Mouse (Mus musculus) embryonic facial prominence, embryonic 15.5 days (tissue): ENCODE measurements around the gene Mybpc2. TPM values are rescaled to one million over a fixed set of nuclear protein-coding genes. Genes with fewer than 3 reads are reported as not detected.

ENCODE experiments used
- ATAC-seq: fragments of 200-750 bp; cut with Nextera tagmentation; 2 replicates; pipeline ENCODE4 v1.8.0; 2017; ENCODE audit warnings: low read depth, moderate TSS enrichment; ENCODE audit not compliant: insufficient number of reproducible peaks, low FRiP score, low TSS enrichment
- H3K27ac ChIP-seq: fragments of 300-500 bp; sonication (generic); replicated peaks from 2 replicates; pipeline ENCODE4 v1.5.1; 2015; ENCODE audit warnings: mild to moderate bottlenecking, inconsistent platforms
- H3K27me3 ChIP-seq: fragments of 300-500 bp; sonication (generic); 2 replicates; pipeline ENCODE4 v1.6.1; 2015; ENCODE audit warnings: inconsistent platforms
- H3K36me3 ChIP-seq: fragments of 300-500 bp; sonication (generic); 2 replicates; pipeline ENCODE4 v1.6.1; 2015; ENCODE audit warnings: mild to moderate bottlenecking, inconsistent platforms
- H3K4me1 ChIP-seq: fragments of 300-500 bp; sonication (generic); 2 replicates; pipeline ENCODE4 v1.6.1; 2015; ENCODE audit warnings: inconsistent platforms
- H3K4me2 ChIP-seq: fragments of 300-500 bp; sonication (generic); replicated peaks from 2 replicates; pipeline ENCODE4 v1.6.1; 2015; ENCODE audit warnings: mild to moderate bottlenecking, inconsistent platforms
- H3K4me3 ChIP-seq: fragments of 300-500 bp; sonication (generic); replicated peaks from 2 replicates; pipeline ENCODE4 v1.5.1; 2015; ENCODE audit warnings: mild to moderate bottlenecking, inconsistent platforms
- H3K9ac ChIP-seq: fragments of 300-500 bp; sonication (generic); 2 replicates; pipeline ENCODE4 v1.6.1; 2015; ENCODE audit warnings: inconsistent platforms
- H3K9me3 ChIP-seq: fragments of 300-500 bp; sonication (generic); replicated peaks from 2 replicates; pipeline ENCODE4 v1.6.1; 2016; ENCODE audit warnings: inconsistent platforms
- WGBS: fragments of 180-500 bp; shearing (Covaris S2); methylation state at CpG from one replicate; pipeline ENCODE4 v1.1.7; 2015; 5-methylcytosine and 5-hydroxymethylcytosine counted together
- microRNA-seq: library from miRNA; unstranded; fragments of <30 nt; microRNA quantifications from one replicate; pipeline ENCODE4, GENCODE M21; 2016; ENCODE audit warnings: borderline number of aligned reads
- polyA plus RNA-seq: library from polyadenylated mRNA; unstranded; fragments of >200 nt; fragmentation: Nextera tagmentation; extraction: Ambion mirVana; gene quantifications from 2 replicates; pipeline ENCODE4 v1.2.1, GENCODE M21; 2015

Mybpc2 gene
- polyA plus RNA-seq, 1 experiment from 2014 or later, result 0.81 TPM

DNA sequence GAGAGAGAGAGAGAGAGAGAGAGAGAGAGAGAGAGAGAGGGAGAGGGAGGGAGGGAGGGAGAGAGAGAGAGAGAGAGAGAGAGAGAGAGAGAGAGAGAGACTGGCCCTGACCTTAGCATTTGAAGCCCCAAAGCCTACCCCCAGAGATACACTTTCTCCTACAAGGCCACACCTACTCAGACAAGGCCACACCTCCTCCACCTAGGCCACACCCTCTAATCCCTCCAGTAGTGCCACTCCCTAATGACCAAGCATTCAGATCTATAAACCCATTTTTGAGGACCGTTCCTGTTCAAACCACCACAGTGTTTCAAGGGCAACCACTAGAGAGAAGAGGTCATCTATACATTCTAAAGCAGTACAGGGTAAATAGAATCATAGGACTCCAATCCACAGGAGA, 68.2 kb downstream of the Mybpc2 start:
- 88% methylated on average over 1 of the region's 1 CpGs for WGBS
- Histone ChIP-seq H3K4me3 (no peak overlapping the region), H3K4me2 (no peak overlapping the region), H3K9ac (no peak overlapping the region), H3K4me1 (no peaks in the 10 kb centered on the region), H3K27me3 (peaks cover 21% of the 10 kb centered on the region), H3K36me3 (no peaks in the 10 kb centered on the region; the same call in 1 of the 2 replicates), H3K27ac (no peak overlapping the region), H3K9me3 (no peaks in the 10 kb centered on the region)
- ATAC-seq, result no peak

- ATAC-seq, result no peak
- Histone ChIP-seq H3K4me2 (no peak overlapping the region), H3K36me3 (no peaks in the 10 kb centered on the region; the same call in 1 of the 2 replicates), H3K9me3 (no peaks in the 10 kb centered on the region), H3K27me3 (no peaks in the 10 kb centered on the region), H3K4me3 (no peak overlapping the region), H3K27ac (no peak overlapping the region), H3K9ac (no peak overlapping the region), H3K4me1 (no peaks in the 10 kb centered on the region)
- WGBS, result 10% methylated on average over 3 of the region's 3 CpGs
These were observed 71.2 kb downstream of the Mybpc2 start for GRCm38 (mm10) chr7:44453256-44453655.

Small RNAs within 50 kb of the gene (microRNA-seq; reads per million reads assigned to microRNA genes)
- not detected for gene Mir7052
- gene Mir7053, result not detected

Other genes starting within 250 kb of the Mybpc2 start
- gene Clec11a, start 217.8 kb downstream of the Mybpc2 start, polyA plus RNA-seq, result 26.1 and 28.1 TPM in 2 replicates
- gene Shank1, start 214.4 kb downstream of the Mybpc2 start, polyA plus RNA-seq, result 3.7 and 6.1 TPM in 2 replicates
- gene Syt3, start 140.6 kb downstream of the Mybpc2 start, polyA plus RNA-seq, result 2.7 and 3.4 TPM in 2 replicates
- 1.4 and 1.5 TPM in 2 replicates for gene 1700008O03Rik, start 138.8 kb downstream of the Mybpc2 start, polyA plus RNA-seq
- 1.3 TPM in 2 replicates for gene Lrrc4b, start 95.6 kb downstream of the Mybpc2 start, polyA plus RNA-seq
- 0.20 and 0.81 TPM in 2 replicates for gene Aspdh, start 59.3 kb downstream of the Mybpc2 start, polyA plus RNA-seq
- 121 and 124 TPM in 2 replicates for gene Josd2, start 56.7 kb downstream of the Mybpc2 start, polyA plus RNA-seq
- gene Emc10, start 28.1 kb downstream of the Mybpc2 start, polyA plus RNA-seq, result 140 and 149 TPM in 2 replicates
- gene Fam71e1, start 28.1 kb downstream of the Mybpc2 start, polyA plus RNA-seq, result 12.0 and 14.7 TPM in 2 replicates
- 1.2 and 1.4 TPM in 2 replicates for gene Spib, start 7.4 kb upstream of the Mybpc2 start, polyA plus RNA-seq
- gene Pold1, start 24.2 kb upstream of the Mybpc2 start, polyA plus RNA-seq, result 77.9 and 86.2 TPM in 2 replicates
- 76.9 and 83.4 TPM in 2 replicates for gene Nr1h2, start 29.3 kb upstream of the Mybpc2 start, polyA plus RNA-seq
- gene Napsa, start 47.7 kb upstream of the Mybpc2 start, polyA plus RNA-seq, result 2.8 and 2.9 TPM in 2 replicates
- gene Kcnc3, start 66.0 kb upstream of the Mybpc2 start, polyA plus RNA-seq, result 0.46 and 0.84 TPM in 2 replicates
- gene Myh14, start 146.2 kb upstream of the Mybpc2 start, polyA plus RNA-seq, result 20.0 and 23.0 TPM in 2 replicates
- not detected in 2 replicates for gene Izumo2, start 184.1 kb upstream of the Mybpc2 start, polyA plus RNA-seq
- 32.9 and 35.2 TPM in 2 replicates for gene Vrk3, start 223.8 kb upstream of the Mybpc2 start, polyA plus RNA-seq
- 1.4 and 1.8 TPM in 2 replicates for gene Zfp473, start 226.4 kb upstream of the Mybpc2 start, polyA plus RNA-seq